Mouse (Mus musculus) heart, embryonic 14.5 days (tissue): ENCODE measurements around the gene Eed. TPM values are rescaled to one million over a fixed set of nuclear protein-coding genes. Genes with fewer than 3 reads are reported as not detected.

Source experiments
- ATAC-seq: fragments of 200-750 bp; cut with Nextera tagmentation; 2 replicates; pipeline ENCODE4 v1.8.0; 2017; ENCODE audit warnings: low read depth, moderate TSS enrichment; ENCODE audit not compliant: insufficient number of reproducible peaks, insufficient read depth, low FRiP score
- H3K27ac ChIP-seq, 2 experiments: fragments of 200-500 bp in 1 of 2; fragments of 300-500 bp in 1 of 2; sonication (generic) in 1 of 2; replicated peaks in 1 of 2; 2 replicates each; pipeline ENCODE4 v1.5.1; 2012 to 2014; ENCODE audit warnings: low read depth in 2 of 2, low read length in 2 of 2, control low read depth in 1 of 2, mild to moderate bottlenecking in 1 of 2, mixed read lengths in 1 of 2; ENCODE audit not compliant: control insufficient read depth in 1 of 2, insufficient read depth in 1 of 2
- H3K27me3 ChIP-seq: fragments of 300-500 bp; sonication (generic); 2 replicates; pipeline ENCODE4 v1.6.1; 2014; ENCODE audit warnings: mild to moderate bottlenecking, low read length, control low read depth; ENCODE audit not compliant: control insufficient read depth, insufficient read depth
- H3K36me3 ChIP-seq: fragments of 300-500 bp; sonication (generic); 2 replicates; pipeline ENCODE4 v1.6.1; 2014; ENCODE audit warnings: mild to moderate bottlenecking, control low read depth, low read length, mixed read lengths; ENCODE audit not compliant: control insufficient read depth, insufficient read depth
- H3K4me1 ChIP-seq, 2 experiments: fragments of 200-500 bp in 1 of 2; fragments of 300-500 bp in 1 of 2; sonication (generic) in 1 of 2; 2 replicates each; pipeline ENCODE4 v1.6.1; 2012 to 2014; ENCODE audit warnings: low read length in 2 of 2, control low read depth in 1 of 2, mixed read lengths in 1 of 2; ENCODE audit not compliant: control insufficient read depth in 2 of 2, insufficient read depth in 2 of 2
- H3K4me2 ChIP-seq: fragments of 300-500 bp; sonication (generic); 2 replicates; pipeline ENCODE4 v1.6.1; 2014; ENCODE audit warnings: mild to moderate bottlenecking, low read length
- H3K4me3 ChIP-seq, 2 experiments: fragments of 200-500 bp in 1 of 2; fragments of 300-500 bp in 1 of 2; sonication (generic) in 1 of 2; 2 replicates each; pipeline ENCODE4 v1.5.1; 2012 to 2014; ENCODE audit warnings: low read length in 2 of 2, mild to moderate bottlenecking in 2 of 2, control low read depth in 1 of 2, low read depth in 1 of 2, moderate library complexity in 1 of 2; ENCODE audit not compliant: control insufficient read depth in 1 of 2, insufficient read depth in 1 of 2
- H3K9ac ChIP-seq: fragments of 300-500 bp; sonication (generic); 2 replicates; pipeline ENCODE4 v1.6.1; 2014; ENCODE audit warnings: mild to moderate bottlenecking, low read length
- H3K9me3 ChIP-seq: fragments of 300-500 bp; sonication (generic); 2 replicates; pipeline ENCODE4 v1.6.1; 2016; ENCODE audit warnings: low read length, control low read depth; ENCODE audit not compliant: control insufficient read depth
- whole genome bisulfite sequencing: fragments of 180-500 bp; shearing (Covaris S2); extraction: QIAGEN DNeasy Blood & Tissue Kit; methylation state at CpG from one replicate; pipeline ENCODE4 v1.1.7; 2014; 5-methylcytosine and 5-hydroxymethylcytosine counted together
- polyA plus RNA-seq: library from polyadenylated mRNA; unstranded; fragments of >200 nt; fragmentation: Nextera tagmentation; extraction: Ambion mirVana; gene quantifications from 2 replicates; pipeline ENCODE4 v1.2.1, GENCODE M21; 2014

The Eed gene
- polyA plus RNA-seq, 1 experiment from 2014 or later: 47.3 TPM

DNA sequence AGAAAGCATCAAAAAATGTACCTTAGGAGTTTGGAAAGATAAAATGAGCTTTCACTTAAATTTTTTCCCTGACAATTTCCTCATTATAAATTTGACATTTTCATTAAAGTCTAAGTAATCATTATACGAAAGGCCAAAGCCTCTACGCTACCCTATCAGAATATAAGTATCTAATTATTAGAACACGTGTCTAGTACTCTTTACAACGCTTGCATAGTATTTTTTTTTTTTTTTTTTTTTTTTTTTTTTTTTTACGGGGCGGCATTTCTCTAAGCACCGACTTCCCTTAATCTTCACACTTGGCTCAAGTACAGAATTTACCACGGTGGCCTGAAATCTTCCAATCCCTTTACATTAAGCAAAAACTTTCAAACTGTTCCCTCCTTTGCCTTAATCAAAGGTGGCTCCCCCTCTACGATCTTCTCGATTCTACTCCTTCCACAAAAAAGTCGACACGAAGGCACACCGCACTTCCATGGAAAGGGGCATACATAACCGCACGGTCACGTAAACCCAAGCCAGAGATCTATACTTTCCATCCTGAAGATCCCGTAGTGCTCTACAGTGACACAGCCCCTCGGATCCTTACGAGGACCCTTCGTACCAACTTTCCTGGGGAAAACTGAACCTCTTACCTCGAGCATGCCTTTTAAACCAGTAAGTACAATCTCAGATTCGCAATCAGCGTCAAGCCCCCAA, 1.2 kb downstream of the Eed start:
- H3K36me3 ChIP-seq: peaks cover 23% of the 10 kb centered on the region
- peak overlapping the region; percentile 100 for H3K27ac ChIP-seq
- H3K4me3 ChIP-seq: peak overlapping the region; percentile 93 to 97
- H3K9ac ChIP-seq: peak overlapping the region; percentile 97
- peaks cover 0 to 13% of the 10 kb centered on the region in 2 experiments; a peak in 2 of 4 replicates for H3K4me1 ChIP-seq
- WGBS: 3% methylated on average over 23 of the region's 23 CpGs
- H3K27me3 ChIP-seq: no peaks in the 10 kb centered on the region
- H3K4me2 ChIP-seq: peak overlapping the region; percentile 83
- H3K9me3 ChIP-seq: no peaks in the 10 kb centered on the region
- ATAC-seq: no peak; the same call in 1 of the 2 replicates

DNA sequence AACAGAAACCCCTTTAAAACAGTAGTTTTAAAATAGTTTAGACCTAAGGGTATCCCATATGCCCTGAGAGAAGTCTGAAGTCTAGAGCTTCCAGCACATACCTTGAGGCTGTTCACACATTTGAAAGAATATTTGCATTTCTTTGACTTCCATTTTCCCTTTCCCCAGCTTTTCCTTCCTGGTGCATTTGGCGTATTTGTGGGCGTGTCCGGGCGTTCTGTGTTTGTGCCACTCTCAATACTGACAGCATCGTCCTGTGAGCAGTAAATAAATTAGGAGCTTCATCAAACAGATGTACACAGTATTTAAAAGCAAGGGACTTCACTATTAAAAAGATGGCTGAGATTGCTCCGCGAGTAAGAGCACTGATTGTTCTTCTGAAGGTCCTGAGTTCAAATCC, 4.0 kb downstream of the Eed start:
- peaks cover 0 to 12% of the 10 kb centered on the region in 2 experiments; a peak in 2 of 4 replicates for H3K4me1 ChIP-seq
- H3K36me3 ChIP-seq: peaks cover 45% of the 10 kb centered on the region
- WGBS: 95% methylated on average over 7 of the region's 7 CpGs
- no peak for ATAC-seq
- no peak overlapping the region for H3K9ac ChIP-seq
- H3K9me3 ChIP-seq: no peaks in the 10 kb centered on the region
- H3K4me3 ChIP-seq: no peak overlapping the region
- no peak overlapping the region for H3K27ac ChIP-seq
- H3K4me2 ChIP-seq: no peak overlapping the region
- H3K27me3 ChIP-seq: no peaks in the 10 kb centered on the region

GRCm38 (mm10) chr7:89975571-89975970, 5.2 kb downstream of the Eed start:
- ATAC-seq: no peak
- Histone ChIP-seq H3K9ac (no peak overlapping the region), H3K4me3 (no peak overlapping the region), H3K27ac (no peak overlapping the region), H3K4me1 (peaks cover 0 to 9% of the 10 kb centered on the region in 2 experiments; a peak in 2 of 4 replicates), H3K36me3 (peaks cover 57% of the 10 kb centered on the region), H3K9me3 (no peaks in the 10 kb centered on the region), H3K4me2 (no peak overlapping the region), H3K27me3 (no peaks in the 10 kb centered on the region)
- 87% methylated on average over 1 of the region's 1 CpGs for WGBS

DNA sequence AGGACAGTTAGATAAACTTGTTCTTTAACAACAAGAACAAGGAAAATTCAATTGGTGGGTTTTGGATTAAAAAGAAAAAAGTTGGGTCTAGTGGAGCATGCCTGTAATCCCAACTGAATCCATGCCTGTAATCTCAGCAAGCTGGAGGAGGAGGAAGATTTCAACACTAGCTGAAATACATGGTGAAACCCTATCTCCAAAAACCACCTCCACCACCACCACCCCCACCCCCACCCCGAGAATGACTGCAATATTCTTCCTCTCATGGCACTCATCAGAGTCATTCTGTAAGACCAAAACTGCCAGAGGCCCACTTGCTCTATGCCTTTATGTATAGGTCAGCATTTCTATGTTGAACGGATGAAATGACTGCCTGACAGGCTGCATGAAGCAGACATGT, 13.5 kb downstream of the Eed start:
- H3K4me1 ChIP-seq: no peaks in the 10 kb centered on the region
- no peaks in the 10 kb centered on the region for H3K9me3 ChIP-seq
- H3K36me3 ChIP-seq: peaks cover 87% of the 10 kb centered on the region
- H3K27me3 ChIP-seq: no peaks in the 10 kb centered on the region
- no peak overlapping the region for H3K27ac ChIP-seq
- H3K4me3 ChIP-seq: no peak overlapping the region
- H3K9ac ChIP-seq: no peak overlapping the region
- H3K4me2 ChIP-seq: no peak overlapping the region
- ATAC-seq: no peak
- 88% methylated on average over 2 of the region's 2 CpGs for WGBS

GRCm38 (mm10) chr7:89966771-89967170, 14.0 kb downstream of the Eed start:
- no peaks in the 10 kb centered on the region for H3K9me3 ChIP-seq
- H3K27me3 ChIP-seq: no peaks in the 10 kb centered on the region
- H3K9ac ChIP-seq: no peak overlapping the region
- no peak overlapping the region for H3K4me2 ChIP-seq
- 89% methylated on average over 1 of the region's 1 CpGs for WGBS
- H3K36me3 ChIP-seq: peaks cover 88% of the 10 kb centered on the region
- H3K27ac ChIP-seq: no peak overlapping the region
- H3K4me1 ChIP-seq: no peaks in the 10 kb centered on the region
- no peak for ATAC-seq
- no peak overlapping the region for H3K4me3 ChIP-seq

DNA sequence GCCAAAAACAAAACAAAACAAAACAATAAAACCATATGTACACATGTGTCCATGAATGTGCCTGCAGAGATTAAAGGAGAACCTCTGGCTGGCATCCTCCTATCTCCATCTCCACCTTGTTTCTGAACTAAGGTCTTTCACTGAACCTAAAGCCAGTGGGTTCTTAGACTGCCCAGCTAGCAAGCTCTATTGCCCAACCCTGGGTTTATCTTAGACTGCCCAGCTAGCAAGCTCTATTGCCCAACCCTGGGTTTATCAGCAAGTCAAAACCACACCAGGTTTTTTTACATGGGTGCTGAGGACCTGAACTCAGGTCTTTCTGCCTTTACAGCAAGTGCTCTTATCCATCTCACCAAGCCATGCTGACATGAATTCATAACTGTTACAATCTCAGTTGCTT, 17.6 kb downstream of the Eed start:
- H3K4me3 ChIP-seq: no peak overlapping the region
- H3K27ac ChIP-seq: no peak overlapping the region
- H3K36me3 ChIP-seq: peaks cover 86% of the 10 kb centered on the region
- no peak overlapping the region for H3K4me2 ChIP-seq
- H3K27me3 ChIP-seq: no peaks in the 10 kb centered on the region
- no peak overlapping the region for H3K9ac ChIP-seq
- no peaks in the 10 kb centered on the region for H3K4me1 ChIP-seq
- ATAC-seq: no peak
- no peaks in the 10 kb centered on the region for H3K9me3 ChIP-seq

- 22% methylated on average over 5 of the region's 5 CpGs for WGBS
- no peaks in the 10 kb centered on the region for H3K4me1 ChIP-seq
- no peaks in the 10 kb centered on the region for H3K27me3 ChIP-seq
- no peak overlapping the region for H3K27ac ChIP-seq
- H3K4me3 ChIP-seq: no peak overlapping the region
- no peak overlapping the region for H3K4me2 ChIP-seq
- no peak overlapping the region for H3K9ac ChIP-seq
- H3K9me3 ChIP-seq: no peaks in the 10 kb centered on the region
- peaks cover 83% of the 10 kb centered on the region for H3K36me3 ChIP-seq
- ATAC-seq: no peak
Measured at GRCm38 (mm10) chr7:89957300-89957699, 23.5 kb downstream of the Eed start.

DNA sequence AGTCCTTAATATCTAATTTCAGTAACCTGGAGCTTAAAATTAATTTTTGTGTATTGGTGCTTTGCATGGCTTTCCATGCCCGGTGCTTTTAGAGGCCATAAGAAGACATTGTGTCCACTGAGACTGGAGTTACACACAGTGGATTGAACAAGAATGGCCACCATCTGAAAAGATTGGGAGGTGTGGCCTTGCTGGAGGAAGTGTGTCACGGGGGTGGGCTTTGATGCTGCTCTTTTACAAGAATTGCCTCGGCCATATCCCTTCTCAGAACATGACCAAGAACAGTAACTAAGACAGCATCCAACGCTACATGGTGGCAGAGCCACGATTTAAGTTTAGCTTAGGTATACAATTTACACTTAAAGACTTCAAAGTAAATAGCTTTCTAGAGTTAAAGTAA, 26.5 kb downstream of the Eed start:
- Histone ChIP-seq H3K9me3 (no peaks in the 10 kb centered on the region), H3K4me1 (no peaks in the 10 kb centered on the region), H3K4me3 (no peak overlapping the region), H3K36me3 (peaks cover 59% of the 10 kb centered on the region), H3K9ac (no peak overlapping the region), H3K27me3 (no peaks in the 10 kb centered on the region), H3K4me2 (no peak overlapping the region), H3K27ac (no peak overlapping the region)
- ATAC-seq: no peak
- WGBS: 92% methylated on average over 5 of the region's 5 CpGs
